Mouse (Mus musculus) erythroblast, embryonic 14.5 days (primary cell): ENCODE data around the gene Csf2.

ENCODE experiments used
- GATA1 ChIP-seq: IDR thresholded peaks from 2 replicates; pipeline ENCODE4 v1.6.1; 2012; ENCODE audit warnings: low read length, inconsistent platforms, mixed read lengths
- TAL1 ChIP-seq: IDR thresholded peaks from 3 replicates; pipeline ENCODE4 v1.6.1; 2012; ENCODE audit warnings: low read length, inconsistent platforms, mixed read lengths

DNA sequence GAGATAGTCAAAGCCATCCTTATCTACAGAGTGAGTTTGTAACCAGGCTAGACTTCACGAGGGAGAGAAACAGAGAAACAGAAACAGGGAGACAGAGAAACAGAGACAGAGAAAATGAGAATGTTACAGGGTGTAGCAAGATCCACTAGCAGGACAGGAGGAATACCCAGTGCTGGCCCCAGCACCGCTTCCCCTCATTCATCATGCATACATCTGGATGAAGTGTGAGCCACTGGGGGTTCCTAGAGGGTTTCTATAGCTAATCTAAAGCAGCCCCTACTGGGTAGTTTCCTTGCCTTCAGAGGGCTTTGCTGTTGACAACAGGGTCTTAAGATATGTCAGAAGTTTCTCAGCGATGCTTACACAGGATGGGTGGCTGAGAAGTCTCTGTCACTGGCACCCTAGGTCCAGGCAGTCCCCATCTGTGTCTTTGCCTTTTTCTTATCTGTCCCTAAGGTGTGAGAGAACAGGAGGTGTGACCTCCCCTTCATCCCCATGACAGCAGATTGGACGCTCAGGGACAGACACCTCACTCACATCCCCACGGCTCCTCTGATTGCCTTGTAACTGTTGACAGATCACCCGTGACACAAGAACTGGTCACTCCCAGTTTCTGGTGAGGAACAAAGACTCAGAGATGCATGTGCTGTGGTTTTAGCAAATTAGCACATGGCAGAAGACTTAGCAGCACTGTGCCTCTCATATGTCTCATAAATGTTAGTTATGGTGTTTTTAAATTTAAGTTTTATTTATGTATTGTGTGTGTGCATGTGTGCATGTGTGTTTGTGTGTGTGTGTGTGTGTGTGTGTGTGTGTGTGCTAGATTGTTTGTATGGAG is 29.3 kb downstream of the Csf2 start:
- TF ChIP-seq TAL1: no peak
- TF ChIP-seq GATA1: no peak
